In genomic region chr15:85671701-85672191, GRCm38 (mm10) we compare ENCODE assay signal across 9 mouse cellular contexts.
DNase-seq lines count a peak whose midpoint lies in the region; ATAC-seq lines count a peak whose summit lies in the region.
"Had no signal": no experiment of that assay in that cellular context is flagged by ENCODE, and none has a peak within 500 bp of the region (broad histone marks: within the 10 kb centered on the region; RNA-seq: fewer than 3 reads in every experiment).

No protein-coding gene starts in this region.

- intact Hi-C loops in heart, postnatal 36 days (cut with DNase I): loop anchor here (2.0 kb wide), 2 partner anchors 37 to 61 kb away; no protein-coding TSS in a partner anchor

- WGBS in liver, embryonic 15.5 days (ENCODE audit: insufficient replicate concordance): 4% methylated on average over 50 of the region's 50 CpGs
- whole genome bisulfite sequencing in stomach, embryonic 16.5 days: 2% methylated on average over 50 of the region's 50 CpGs

- H3K4me3 ChIP-seq in liver, embryonic 15.5 days (replicated peaks): peak overlapping the region; percentile 49
- H3K4me3 ChIP-seq in stomach, embryonic 16.5 days (replicated peaks; ENCODE audit: low read length): peak overlapping the region; percentile 80

- peak; percentile 63 to 81 for DNase-seq in cerebellum, adult 18-20 months
- DNase-seq in 416B (ENCODE audit: low read depth): peak; percentile 47
- peak; percentile 34 for DNase-seq in embryo, embryonic 11 days
- DNase-seq in heart, postnatal 36 days: peak; percentile 63 to 79
- no peak for DNase-seq in layer of hippocampus, postnatal 10 days (ENCODE audit: low spot score in 2 of 2)

- no peak overlapping the region for H3K27ac ChIP-seq in liver, embryonic 15.5 days (replicated peaks)
- H3K27ac ChIP-seq in stomach, embryonic 16.5 days (ENCODE audit: low read length): peak overlapping the region; percentile 94

- H3K27me3 ChIP-seq in liver, embryonic 15.5 days: peaks cover 84% of the 10 kb centered on the region
- H3K27me3 ChIP-seq in stomach, embryonic 16.5 days (ENCODE audit: control insufficient read depth, insufficient read depth, low read length): 0 out of 2 replicates have a peak, but pooled peaks cover 5% of the 10 kb centered on the region
- H3K27me3 ChIP-seq: CH12.LX had no signal

- H3K9me3 ChIP-seq in liver, embryonic 15.5 days (replicated peaks): no peaks in the 10 kb centered on the region
- no peaks in the 10 kb centered on the region for H3K9me3 ChIP-seq in stomach, embryonic 16.5 days (replicated peaks; ENCODE audit: control insufficient read depth, low read length)

- H3K4me2 ChIP-seq in liver, embryonic 15.5 days: peak overlapping the region; percentile 58
- peak overlapping the region; percentile 77 for H3K4me2 ChIP-seq in stomach, embryonic 16.5 days (ENCODE audit: low read depth, low read length)

- 0 out of 2 replicates have a peak overlapping the region, but pooled peaks have one; percentile 2 for H3K9ac ChIP-seq in liver, embryonic 15.5 days
- H3K9ac ChIP-seq in stomach, embryonic 16.5 days (ENCODE audit: low read length): peak overlapping the region; percentile 96

- no peaks in the 10 kb centered on the region for H3K36me3 ChIP-seq in liver, embryonic 15.5 days (replicated peaks)
- no peaks in the 10 kb centered on the region for H3K36me3 ChIP-seq in stomach, embryonic 16.5 days (ENCODE audit: control insufficient read depth, insufficient read depth, low read length)

- ATAC-seq in cerebellum, adult (ENCODE audit: insufficient number of reproducible peaks, low FRiP score, low TSS enrichment): no peak
- ATAC-seq in liver, embryonic 15.5 days (ENCODE audit: insufficient read depth): no peak
- peak; percentile 4; the same call in 1 of the 2 replicates for ATAC-seq in stomach, embryonic 16.5 days (ENCODE audit: insufficient read depth, low FRiP score)

- H3K4me1 ChIP-seq in liver, embryonic 15.5 days (replicated peaks): no peaks in the 10 kb centered on the region
- H3K4me1 ChIP-seq in stomach, embryonic 16.5 days (ENCODE audit: control insufficient read depth, insufficient read depth, low read length): peaks cover 30% of the 10 kb centered on the region

Comparison
In these comparisons a context has a peak if more than half of its experiments do, and no peak if none do; other contexts are left out.
1. DNase-seq: peak in cerebellum, adult 18-20 months (2 of 2), 416B (single experiment), embryo, embryonic 11 days (single experiment) and heart, postnatal 36 days (2 of 2); none in layer of hippocampus, postnatal 10 days (0 of 2).